Mouse (Mus musculus): ENCODE results near the gene Atxn7l1. TPM values are rescaled to one million over a fixed set of nuclear protein-coding genes. Genes with fewer than 3 reads are reported as not detected.

Atxn7l1 gene
- polyA plus RNA-seq, 1 experiment from 2014 or later, result 14.4 TPM

DNA sequence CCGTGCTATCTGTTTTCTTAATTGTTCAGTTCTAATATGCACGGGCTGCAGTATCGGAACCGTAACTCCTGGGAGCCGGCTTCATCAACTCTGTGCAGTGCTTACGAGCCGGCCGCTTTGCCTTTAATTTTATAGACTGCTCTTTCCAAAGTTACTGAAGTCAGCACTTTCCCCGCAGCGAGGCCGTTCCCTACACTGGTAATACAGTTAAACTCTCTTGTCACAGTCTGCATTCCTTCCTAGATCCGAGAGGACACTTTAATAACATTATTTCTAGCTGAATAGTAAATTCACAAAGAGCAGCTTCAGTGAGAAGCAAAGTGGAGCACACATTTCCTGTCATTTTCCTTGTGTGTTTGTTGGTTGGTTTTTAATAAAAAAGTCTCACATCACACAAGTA, 124.4 kb downstream of the Atxn7l1 start:
- 77% methylated on average over 12 of the region's 12 CpGs for WGBS
- Histone ChIP-seq H3K9me3 (ENCODE audit: low read depth, low read length) (no peaks in the 10 kb centered on the region), H3K4me2 (no peak overlapping the region), H3K27me3 (ENCODE audit: insufficient read depth, low read length) (no peaks in the 10 kb centered on the region), H3K36me3 (ENCODE audit: insufficient read depth) (no peaks in the 10 kb centered on the region), H3K9ac (no peak overlapping the region), H3K27ac (ENCODE audit: low read depth) (no peak overlapping the region), H3K4me3 (ENCODE audit: low read depth, low read length) (no peak overlapping the region), H3K4me1 (ENCODE audit: insufficient read depth) (no peaks in the 10 kb centered on the region)
- TF ChIP-seq CTCF (IDR thresholded peaks at IDR 0.05; ENCODE audit: low read depth), result no peak
- peak; percentile 17 for DNase-seq
- ATAC-seq (ENCODE audit: insufficient read depth), result no peak

DNA sequence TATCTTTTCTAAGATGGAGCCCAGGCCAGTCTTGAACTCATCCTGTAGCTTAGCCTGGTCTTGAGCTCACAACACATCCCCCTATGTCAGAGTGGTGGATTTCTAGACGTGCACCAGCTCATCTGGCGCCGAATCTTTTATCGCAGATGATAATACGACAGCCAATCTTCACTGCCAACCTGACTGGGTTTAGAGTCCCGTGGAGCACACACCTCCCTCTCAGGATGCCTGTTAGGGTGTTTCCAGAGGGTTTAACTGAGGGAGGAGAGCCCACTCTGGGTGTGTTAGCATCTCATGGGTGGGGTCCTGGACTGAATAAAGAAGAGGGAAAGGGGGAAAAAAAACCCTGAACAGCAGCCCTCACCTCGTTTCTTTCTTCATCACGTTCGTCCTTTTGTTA, 124.9 kb downstream of the Atxn7l1 start:
- Histone ChIP-seq H3K9me3 (ENCODE audit: low read depth, low read length) (no peaks in the 10 kb centered on the region), H3K27me3 (ENCODE audit: insufficient read depth, low read length) (no peaks in the 10 kb centered on the region), H3K9ac (no peak overlapping the region), H3K36me3 (ENCODE audit: insufficient read depth) (no peaks in the 10 kb centered on the region), H3K4me3 (ENCODE audit: low read depth, low read length) (no peak overlapping the region), H3K4me1 (ENCODE audit: insufficient read depth) (no peaks in the 10 kb centered on the region), H3K27ac (ENCODE audit: low read depth) (no peak overlapping the region), H3K4me2 (no peak overlapping the region)
- no peak for TF ChIP-seq CTCF (IDR thresholded peaks at IDR 0.05; ENCODE audit: low read depth)
- DNase-seq (no peak), ATAC-seq (ENCODE audit: insufficient read depth) (no peak)
- 80% methylated on average over 9 of the region's 9 CpGs for WGBS

DNA sequence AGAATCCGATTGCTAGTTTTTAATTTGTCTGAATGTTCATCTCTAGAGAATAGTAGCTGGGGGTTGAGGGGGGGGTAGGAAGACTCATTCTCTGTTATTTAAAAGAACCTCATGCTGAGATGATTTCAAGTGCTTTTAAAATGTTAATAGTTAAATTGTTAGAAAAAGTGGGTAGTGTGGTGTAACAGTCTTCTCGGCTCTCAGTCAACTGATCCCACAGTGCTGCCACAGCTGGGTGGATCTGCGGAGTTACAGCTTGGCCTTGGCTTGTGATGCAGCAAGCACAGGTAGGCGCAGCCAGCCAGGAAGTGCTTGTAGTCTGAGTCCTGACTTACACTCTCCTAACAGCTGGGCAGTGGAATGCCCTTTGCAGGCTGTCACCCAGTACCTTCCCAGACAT, 125.7 kb downstream of the Atxn7l1 start:
- Histone ChIP-seq H3K4me2 (no peak overlapping the region), H3K27me3 (ENCODE audit: insufficient read depth, low read length) (no peaks in the 10 kb centered on the region), H3K27ac (ENCODE audit: low read depth) (no peak overlapping the region), H3K4me3 (ENCODE audit: low read depth, low read length) (no peak overlapping the region), H3K36me3 (ENCODE audit: insufficient read depth) (no peaks in the 10 kb centered on the region), H3K9ac (no peak overlapping the region), H3K4me1 (ENCODE audit: insufficient read depth) (no peaks in the 10 kb centered on the region), H3K9me3 (ENCODE audit: low read depth, low read length) (no peaks in the 10 kb centered on the region)
- 76% methylated on average over 4 of the region's 4 CpGs for WGBS
- no peak for TF ChIP-seq CTCF (IDR thresholded peaks at IDR 0.05; ENCODE audit: low read depth)
- no peak for ATAC-seq (ENCODE audit: insufficient read depth)
- DNase-seq, result no peak

DNA sequence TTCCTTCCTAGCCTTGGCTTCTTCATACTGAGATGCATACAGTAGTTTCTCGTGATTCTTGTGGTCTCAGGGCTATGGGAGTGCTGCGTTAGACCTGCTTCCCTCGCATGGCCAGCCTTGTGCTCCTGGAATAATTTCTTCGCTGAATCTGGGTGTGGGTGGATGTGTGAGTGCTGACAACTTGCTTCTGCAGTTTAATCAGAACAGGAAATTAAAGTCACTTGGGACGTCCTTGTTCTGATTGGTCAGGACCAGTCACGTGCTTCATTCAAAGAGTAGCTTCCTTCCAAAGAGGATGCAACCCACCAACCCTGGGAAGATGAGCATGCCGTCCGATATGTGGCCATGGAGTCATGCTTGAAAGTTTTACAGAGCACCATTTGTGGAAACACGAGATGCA, 126.2 kb downstream of the Atxn7l1 start:
- TF ChIP-seq CTCF (IDR thresholded peaks at IDR 0.05; ENCODE audit: low read depth), result no peak
- H3K27me3 ChIP-seq (ENCODE audit: insufficient read depth, low read length), result no peaks in the 10 kb centered on the region
- H3K36me3 ChIP-seq (ENCODE audit: insufficient read depth), result no peaks in the 10 kb centered on the region
- DNase-seq (no peak), ATAC-seq (ENCODE audit: insufficient read depth) (no peak)
- H3K9me3 ChIP-seq (ENCODE audit: low read depth, low read length), result no peaks in the 10 kb centered on the region
- no peak overlapping the region for H3K27ac ChIP-seq (ENCODE audit: low read depth)
- 80% methylated on average over 9 of the region's 9 CpGs for WGBS
- H3K4me2 ChIP-seq, result no peak overlapping the region
- H3K4me1 ChIP-seq (ENCODE audit: insufficient read depth), result no peaks in the 10 kb centered on the region
- no peak overlapping the region for H3K9ac ChIP-seq
- H3K4me3 ChIP-seq (ENCODE audit: low read depth, low read length), result no peak overlapping the region

DNA sequence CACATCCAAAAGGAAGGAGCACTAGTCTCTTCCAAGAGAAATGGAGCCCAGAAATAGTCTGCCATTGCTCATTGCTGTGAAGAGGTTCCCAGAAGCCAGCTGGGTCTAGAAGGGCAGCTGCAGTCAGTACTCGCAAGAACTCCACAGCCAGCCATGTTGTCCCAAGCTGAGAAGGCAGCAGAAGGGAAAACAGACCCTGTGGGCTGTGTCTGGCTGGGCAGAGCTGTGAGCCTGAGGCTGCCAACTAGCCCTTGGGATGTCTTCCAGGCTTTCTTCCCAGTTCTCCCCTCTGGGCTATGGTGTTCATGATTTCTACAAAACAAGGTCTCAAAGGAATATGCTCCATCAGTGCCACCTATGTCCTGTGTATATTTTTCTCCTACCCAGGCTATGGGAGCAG, 128.5 kb downstream of the Atxn7l1 start:
- ATAC-seq (ENCODE audit: insufficient read depth) (no peak), DNase-seq (no peak)
- Histone ChIP-seq H3K9me3 (ENCODE audit: low read depth, low read length) (no peaks in the 10 kb centered on the region), H3K9ac (no peak overlapping the region), H3K4me1 (ENCODE audit: insufficient read depth) (no peaks in the 10 kb centered on the region), H3K4me3 (ENCODE audit: low read depth, low read length) (no peak overlapping the region), H3K4me2 (no peak overlapping the region), H3K27ac (ENCODE audit: low read depth) (no peak overlapping the region), H3K36me3 (ENCODE audit: insufficient read depth) (no peaks in the 10 kb centered on the region), H3K27me3 (ENCODE audit: insufficient read depth, low read length) (no peaks in the 10 kb centered on the region)
- TF ChIP-seq CTCF (IDR thresholded peaks at IDR 0.05; ENCODE audit: low read depth), result no peak
- 87% methylated on average over 1 of the region's 1 CpGs for WGBS

DNA sequence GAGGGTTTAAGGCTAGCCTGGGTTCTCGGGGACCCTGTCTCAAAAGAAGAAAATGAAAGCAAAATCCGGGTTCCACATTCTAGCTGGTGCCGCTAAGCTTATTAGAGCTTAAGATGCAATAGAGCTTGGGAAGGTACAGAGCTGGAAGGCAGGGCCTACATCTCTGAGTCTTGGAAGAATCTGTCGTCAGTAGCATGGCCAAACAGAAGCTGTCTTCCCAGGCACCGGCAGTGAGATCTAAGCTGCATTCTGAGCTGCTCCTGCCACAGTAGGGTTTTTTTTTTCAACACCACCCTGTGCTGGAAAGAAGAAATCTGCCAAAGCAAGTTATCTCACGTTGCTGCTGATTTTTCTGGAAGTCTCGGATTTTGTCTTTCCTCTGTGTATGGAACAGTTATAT, 129.9 kb downstream of the Atxn7l1 start:
- Histone ChIP-seq H3K36me3 (ENCODE audit: insufficient read depth) (no peaks in the 10 kb centered on the region), H3K4me1 (ENCODE audit: insufficient read depth) (no peaks in the 10 kb centered on the region), H3K9ac (no peak overlapping the region), H3K4me3 (ENCODE audit: low read depth, low read length) (no peak overlapping the region), H3K4me2 (no peak overlapping the region), H3K9me3 (ENCODE audit: low read depth, low read length) (no peaks in the 10 kb centered on the region), H3K27ac (ENCODE audit: low read depth) (no peak overlapping the region), H3K27me3 (ENCODE audit: insufficient read depth, low read length) (no peaks in the 10 kb centered on the region)
- DNase-seq, result no peak
- 73% methylated on average over 7 of the region's 7 CpGs for WGBS
- TF ChIP-seq CTCF (IDR thresholded peaks at IDR 0.05; ENCODE audit: low read depth), result no peak
- no peak for ATAC-seq (ENCODE audit: insufficient read depth)

DNA sequence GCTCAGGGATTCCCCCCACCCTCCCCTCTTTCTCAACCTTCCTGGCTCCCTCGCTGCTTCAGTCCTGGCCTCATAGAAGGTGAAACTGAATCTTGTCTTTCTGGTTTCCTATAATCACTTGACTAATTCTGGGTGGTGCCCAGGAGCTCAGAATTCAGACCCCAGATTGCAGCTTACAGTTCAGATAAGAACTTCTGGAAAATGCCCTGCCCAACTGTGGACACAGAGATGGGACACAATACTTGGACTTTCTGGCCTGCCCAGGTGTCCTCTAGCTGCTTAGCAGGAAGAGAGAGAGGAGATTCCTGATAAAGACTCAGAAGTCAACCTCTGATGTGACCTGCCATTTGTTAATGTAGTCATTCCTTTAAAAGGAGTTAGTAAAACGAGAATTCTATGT, 131.7 kb downstream of the Atxn7l1 start:
- no peak overlapping the region for H3K27ac ChIP-seq (ENCODE audit: low read depth)
- H3K9me3 ChIP-seq (ENCODE audit: low read depth, low read length), result no peaks in the 10 kb centered on the region
- H3K9ac ChIP-seq, result no peak overlapping the region
- no peaks in the 10 kb centered on the region for H3K36me3 ChIP-seq (ENCODE audit: insufficient read depth)
- no peak overlapping the region for H3K4me3 ChIP-seq (ENCODE audit: low read depth, low read length)
- DNase-seq (no peak), ATAC-seq (ENCODE audit: insufficient read depth) (no peak)
- TF ChIP-seq CTCF (IDR thresholded peaks at IDR 0.05; ENCODE audit: low read depth), result no peak
- WGBS, result 38% methylated on average over 2 of the region's 2 CpGs
- no peaks in the 10 kb centered on the region for H3K27me3 ChIP-seq (ENCODE audit: insufficient read depth, low read length)
- H3K4me2 ChIP-seq, result no peak overlapping the region
- H3K4me1 ChIP-seq (ENCODE audit: insufficient read depth), result no peaks in the 10 kb centered on the region

DNA sequence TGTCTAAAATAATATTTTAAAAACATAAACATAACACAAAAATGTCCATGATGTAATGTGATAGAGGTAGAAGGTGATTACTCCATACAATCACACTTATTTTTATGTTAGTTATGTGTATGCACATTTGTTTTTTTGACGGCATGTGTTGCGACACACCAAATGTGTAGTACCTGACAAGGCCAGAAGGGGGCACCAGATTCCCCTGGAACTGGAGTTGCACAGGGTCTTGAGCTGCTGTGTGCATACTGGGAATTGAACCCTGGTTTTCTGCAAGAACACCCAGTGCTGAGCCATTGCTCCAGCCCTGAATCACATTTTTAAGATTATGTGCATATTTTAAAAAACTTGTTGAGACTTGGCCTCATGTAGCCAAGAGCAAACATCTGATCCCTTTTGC, 133.3 kb downstream of the Atxn7l1 start:
- ATAC-seq (ENCODE audit: insufficient read depth) (peak; percentile 36; the same call in 1 of the 2 replicates), DNase-seq (peak; percentile 88)
- TF ChIP-seq CTCF (IDR thresholded peaks at IDR 0.05; ENCODE audit: low read depth), result peak; percentile 95
- Histone ChIP-seq H3K9me3 (ENCODE audit: low read depth, low read length) (no peaks in the 10 kb centered on the region), H3K27ac (ENCODE audit: low read depth) (no peak overlapping the region), H3K4me3 (ENCODE audit: low read depth, low read length) (no peak overlapping the region), H3K36me3 (ENCODE audit: insufficient read depth) (no peaks in the 10 kb centered on the region), H3K9ac (no peak overlapping the region), H3K27me3 (ENCODE audit: insufficient read depth, low read length) (no peaks in the 10 kb centered on the region), H3K4me1 (ENCODE audit: insufficient read depth) (0 out of 2 replicates have a peak, but pooled peaks cover 7% of the 10 kb centered on the region), H3K4me2 (no peak overlapping the region)
- WGBS, result 26% methylated on average over 2 of the region's 2 CpGs

Measured in lung, embryonic 14.5 days (tissue).